Mouse (Mus musculus) NIH3T3 (cell line): ENCODE results near the gene Gm28168.
"Not testable (repeated sequence)": the region's sequence is repeated elsewhere in the genome, so short reads cannot be mapped to it uniquely, and the experiment has no call there.

Source experiments
- DNase-seq: peaks from one replicate; pipeline ENCODE4 v3.0.0-alpha.2; 2012; ENCODE audit warnings: low read depth

The Gm28168 gene

GRCm38 (mm10) chr1:117927715-117928114, at the start of gene Gm28168:
Gm28168 (plus strand) TSS chr1:117928015.
- not testable (repeated sequence) for DNase-seq

GRCm38 (mm10) chr1:117965639-117966038, 37.8 kb downstream of the Gm28168 start, which contains the start of gene Gm7145:
Gm7145 (plus strand) TSS chr1:117965939.
- DNase-seq: no peak
